Mouse (Mus musculus) heart, adult 2 months (tissue): ENCODE data around the gene Hgf. TPM values are rescaled to one million over a fixed set of nuclear protein-coding genes. Genes with fewer than 3 reads are reported as not detected.

Experiments used
- DNase-seq, 2 experiments: peaks; one replicate each; pipeline ENCODE4 v3.0.0; 2021
- H3K27ac ChIP-seq: fragments of 200-600 bp; 2 replicates; pipeline ENCODE4 v1.8.1; 2022
- H3K27me3 ChIP-seq: fragments of 200-500 bp; 2 replicates; pipeline ENCODE4 v1.6.1; 2012; ENCODE audit warnings: mild to moderate bottlenecking, low read length, inconsistent platforms, mixed read lengths; ENCODE audit not compliant: control insufficient read depth, insufficient read depth
- H3K36me3 ChIP-seq: fragments of 200-500 bp; 2 replicates; pipeline ENCODE4 v1.6.1; 2012; ENCODE audit warnings: low read length, inconsistent platforms; ENCODE audit not compliant: control insufficient read depth, insufficient read depth
- H3K4me1 ChIP-seq: fragments of 200-500 bp; 2 replicates; pipeline ENCODE4 v1.6.1; 2011; ENCODE audit warnings: low read length; ENCODE audit not compliant: control insufficient read depth, insufficient read depth
- H3K4me3 ChIP-seq: fragments of 200-600 bp; 2 replicates; pipeline ENCODE4 v1.8.1; 2022
- H3K79me2 ChIP-seq: fragments of 200-500 bp; replicated peaks from 2 replicates; pipeline ENCODE4 v1.6.1; 2012; ENCODE audit warnings: mild to moderate bottlenecking, inconsistent platforms, low read length, moderate library complexity, mixed read lengths; ENCODE audit not compliant: control insufficient read depth, insufficient read depth
- H3K9ac ChIP-seq: fragments of 200-500 bp; 2 replicates; pipeline ENCODE4 v1.6.1; 2012; ENCODE audit warnings: low read depth, mild to moderate bottlenecking, control low read depth, inconsistent platforms, low read length, mixed read lengths
- CTCF ChIP-seq: fragments of 200-600 bp; IDR thresholded peaks from 2 replicates; pipeline ENCODE4 v1.8.1; 2022; ENCODE audit warnings: antibody characterized with exemption, mild to moderate bottlenecking, moderate library complexity
- EP300 ChIP-seq: fragments of 200-500 bp; IDR thresholded peaks from 2 replicates; pipeline ENCODE4 v1.6.1; 2011; ENCODE audit warnings: low read depth, low read length, control low read depth; ENCODE audit not compliant: insufficient read depth
- POLR2A ChIP-seq: fragments of 200-500 bp; IDR thresholded peaks from 2 replicates; pipeline ENCODE4 v1.6.1; 2011; ENCODE audit warnings: mild to moderate bottlenecking, low read depth, low read length, control low read depth; ENCODE audit not compliant: insufficient read depth
- WGBS: fragments of 180-500 bp; shearing (Covaris S2); methylation state at CpG from one replicate; pipeline ENCODE4 v1.1.7; 2018; 5-methylcytosine and 5-hydroxymethylcytosine counted together
- intact Hi-C: fragments of 180-260 bp; cut with DNase I; formaldehyde crosslinking; loops from one replicate; pipeline ENCODE4 v1.15.1; 2025
- polyA plus RNA-seq: library from polyadenylated mRNA; depleted of rRNA; stranded (reverse); fragments of >200 nt; gene quantifications from 2 replicates; pipeline ENCODE4 v1.2.3, GENCODE M21; 2012; rRNA removed
- total RNA-seq, 2 experiments: library from RNA; stranded (reverse); gene quantifications; 2 replicates each; pipeline ENCODE4 v1.2.3; 2021

Hgf gene
- total and polyA plus RNA-seq, 3 experiments = 0.43 to 0.66 (median 0.52) TPM

- no peak for DNase-seq
- WGBS = 2% methylated on average over 7 of the region's 7 CpGs
- Histone ChIP-seq H3K9ac (no peak overlapping the region), H3K4me1 (no peaks in the 10 kb centered on the region), H3K27ac (no peak overlapping the region), H3K27me3 (no peaks in the 10 kb centered on the region), H3K4me3 (no peak overlapping the region), H3K36me3 (no peaks in the 10 kb centered on the region), H3K79me2 (no peaks in the 10 kb centered on the region)
- intact Hi-C loops = no loop called here
- TF ChIP-seq CTCF (no peak), POLR2A (no peak), EP300 (no peak)
Measured at GRCm38 (mm10) chr5:16654022-16654421, 100.7 kb downstream of the Hgf start.

Other genes with a start within 250 kb of the Hgf start
- gene Gm28710, start 238.3 kb downstream of the Hgf start, total RNA-seq = not detected
- not detected in 2 replicates for gene Gm28710, start 238.3 kb downstream of the Hgf start, polyA plus RNA-seq